Mouse (Mus musculus) midbrain, embryonic 10.5 days (tissue): ENCODE data around the gene Sptssb. TPM values are rescaled to one million over a fixed set of nuclear protein-coding genes. Genes with fewer than 3 reads are reported as not detected.

Experiments used
- DNase-seq: peaks from one replicate; pipeline ENCODE4 v3.0.0-alpha.2; 2017; ENCODE audit warnings: low spot score
- H3K27ac ChIP-seq: fragments of 300-500 bp; sonication (generic); replicated peaks from 2 replicates; pipeline ENCODE4 v1.5.1; 2016; ENCODE audit warnings: mild to moderate bottlenecking
- H3K27me3 ChIP-seq: fragments of 300-500 bp; sonication (generic); 2 replicates; pipeline ENCODE4 v1.6.1; 2016; ENCODE audit warnings: low read depth, mild to moderate bottlenecking; ENCODE audit not compliant: poor library complexity, severe bottlenecking
- H3K36me3 ChIP-seq: fragments of 300-500 bp; sonication (generic); 2 replicates; pipeline ENCODE4 v1.6.1; 2016; ENCODE audit warnings: mild to moderate bottlenecking, moderate library complexity
- H3K4me1 ChIP-seq: fragments of 300-500 bp; sonication (generic); 2 replicates; pipeline ENCODE4 v1.6.1; 2016
- H3K4me3 ChIP-seq: fragments of 300-500 bp; sonication (generic); 2 replicates; pipeline ENCODE4 v1.5.1; 2016; ENCODE audit warnings: mild to moderate bottlenecking, moderate library complexity
- H3K9me3 ChIP-seq: fragments of 300-500 bp; sonication (generic); replicated peaks from 2 replicates; pipeline ENCODE4 v1.6.1; 2016; ENCODE audit warnings: mild to moderate bottlenecking
- WGBS: fragments of 180-500 bp; shearing (Covaris S2); methylation state at CpG from one replicate; pipeline ENCODE4 v1.1.7; 2016; 5-methylcytosine and 5-hydroxymethylcytosine counted together
- polyA plus RNA-seq: library from polyadenylated mRNA; unstranded; fragments of >200 nt; fragmentation: Nextera tagmentation; extraction: Ambion mirVana; gene quantifications from 2 replicates; pipeline ENCODE4 v1.2.1, GENCODE M21; 2016

Gene Sptssb
- 0.10 and 0.15 TPM in 2 replicates for polyA plus RNA-seq

GRCm38 (mm10) chr3:69859858-69860588, at the start of gene Sptssb:
Gene Sptssb (minus strand): TSS chr3:69859940.
- peak within 1 kb of the TSS; percentile 33; the same call in 1 of the 2 replicates for H3K27ac ChIP-seq
- 2% methylated on average over 24 of the region's 24 CpGs for WGBS
- DNase-seq = peak; percentile 30

DNA sequence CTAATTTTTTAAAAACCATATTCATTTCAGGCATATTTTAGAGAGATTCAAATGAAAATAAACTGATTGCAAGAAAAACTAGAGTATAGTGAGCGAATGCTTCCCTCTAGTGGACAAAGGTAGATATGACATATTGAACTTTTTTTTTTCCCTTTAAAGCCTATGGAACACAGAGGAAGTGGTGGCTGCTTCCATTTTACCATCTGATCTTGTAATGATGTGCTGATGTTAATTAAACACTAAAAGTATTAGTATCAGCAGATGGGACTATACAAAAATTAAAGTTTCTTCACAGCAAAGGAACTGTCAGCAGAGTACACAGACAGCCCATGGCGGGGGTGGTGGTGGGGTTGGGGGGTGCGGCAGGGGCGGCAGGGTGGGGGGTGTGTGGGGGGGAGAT, 48.3 kb upstream of the Sptssb start:
- DNase-seq = no peak

More at GRCm38 (mm10) chr3:69859858-69860588, at the start of gene Sptssb:
- Histone ChIP-seq H3K9me3 (no peaks in the 10 kb centered on the region), H3K4me3 (peak within 1 kb of the TSS; percentile 65), H3K36me3 (no peaks in the 10 kb centered on the region), H3K27me3 (peaks cover 36% of the 10 kb centered on the region), H3K4me1 (peaks cover 20% of the 10 kb centered on the region)

DNA sequence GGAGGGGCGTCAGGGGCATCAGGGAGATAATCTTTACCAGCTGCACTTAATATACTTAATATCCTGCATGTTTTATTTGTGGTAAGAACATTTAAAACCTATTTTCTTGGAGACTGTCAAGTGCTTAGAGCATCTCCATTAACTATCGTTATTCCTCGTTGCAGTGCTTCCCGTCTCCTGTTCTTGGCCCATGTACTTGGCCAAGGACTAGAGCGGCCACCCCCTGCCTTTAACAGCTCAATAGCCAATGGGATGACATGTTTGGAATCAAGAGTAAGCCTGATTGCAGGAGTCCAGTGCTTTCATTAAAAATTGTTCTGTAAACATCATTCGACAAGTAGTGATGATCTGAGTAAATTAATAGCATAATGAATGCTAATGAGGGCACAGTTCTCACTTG, 47.8 kb upstream of the Sptssb start:
- H3K27me3 ChIP-seq = no peaks in the 10 kb centered on the region
- no peak overlapping the region for H3K4me3 ChIP-seq
- peaks cover under 1% of the 10 kb centered on the region; the same call in 1 of the 2 replicates for H3K4me1 ChIP-seq
- WGBS = 60% methylated on average over 6 of the region's 6 CpGs
- DNase-seq = no peak
- H3K9me3 ChIP-seq = no peaks in the 10 kb centered on the region
- no peak overlapping the region for H3K27ac ChIP-seq
- H3K36me3 ChIP-seq = no peaks in the 10 kb centered on the region

More for the DNA sequence above, 48.3 kb upstream of the Sptssb start:
- H3K4me1 ChIP-seq = peaks cover 5% of the 10 kb centered on the region
- WGBS = 60% methylated on average over 4 of the region's 4 CpGs
- no peak overlapping the region for H3K4me3 ChIP-seq
- H3K27me3 ChIP-seq = no peaks in the 10 kb centered on the region
- no peaks in the 10 kb centered on the region for H3K9me3 ChIP-seq
- H3K27ac ChIP-seq = no peak overlapping the region
- no peaks in the 10 kb centered on the region for H3K36me3 ChIP-seq

- DNase-seq = no peak
- Histone ChIP-seq H3K4me1 (no peaks in the 10 kb centered on the region), H3K27ac (no peak overlapping the region), H3K36me3 (no peaks in the 10 kb centered on the region), H3K27me3 (no peaks in the 10 kb centered on the region), H3K4me3 (no peak overlapping the region), H3K9me3 (no peaks in the 10 kb centered on the region)
- WGBS = 89% methylated on average over 9 of the region's 9 CpGs
Measured at GRCm38 (mm10) chr3:69902787-69903477, 43.2 kb upstream of the Sptssb start.

DNA sequence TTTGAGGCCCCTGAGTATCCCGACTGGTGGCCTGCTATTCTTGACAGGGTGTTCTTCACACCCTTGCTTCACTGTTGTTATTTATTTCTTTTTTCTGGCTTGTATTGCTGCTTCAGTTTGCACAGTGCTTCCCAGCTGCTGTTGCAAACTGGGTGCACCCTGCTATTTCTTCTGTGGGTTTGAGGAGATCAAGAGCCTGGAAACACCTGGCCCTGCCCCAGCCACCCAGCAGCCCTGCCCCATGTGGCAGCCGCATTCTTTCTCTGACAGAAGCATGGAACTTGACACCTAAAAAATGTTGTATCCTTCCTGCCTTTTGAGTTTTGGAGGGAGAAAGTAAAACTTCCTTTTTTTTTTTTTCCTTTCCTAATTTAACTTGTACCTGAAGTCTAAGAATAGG, 42.6 kb upstream of the Sptssb start:
- H3K27me3 ChIP-seq = no peaks in the 10 kb centered on the region
- no peak for DNase-seq
- no peaks in the 10 kb centered on the region for H3K36me3 ChIP-seq
- no peaks in the 10 kb centered on the region for H3K4me1 ChIP-seq
- H3K4me3 ChIP-seq = no peak overlapping the region
- H3K27ac ChIP-seq = no peak overlapping the region
- no peaks in the 10 kb centered on the region for H3K9me3 ChIP-seq
- WGBS = 82% methylated on average over 2 of the region's 2 CpGs

GRCm38 (mm10) chr3:69901874-69902381, 42.2 kb upstream of the Sptssb start:
- no peak for DNase-seq

GRCm38 (mm10) chr3:69900335-69900734, 40.6 kb upstream of the Sptssb start:
- H3K9me3 ChIP-seq = no peaks in the 10 kb centered on the region
- 73% methylated on average over 5 of the region's 5 CpGs for WGBS
- no peak overlapping the region for H3K4me3 ChIP-seq
- no peak overlapping the region for H3K27ac ChIP-seq
- no peaks in the 10 kb centered on the region for H3K36me3 ChIP-seq
- H3K4me1 ChIP-seq = no peaks in the 10 kb centered on the region
- DNase-seq = no peak
- no peaks in the 10 kb centered on the region for H3K27me3 ChIP-seq

More at GRCm38 (mm10) chr3:69901874-69902381, 42.2 kb upstream of the Sptssb start:
- no peaks in the 10 kb centered on the region for H3K27me3 ChIP-seq
- H3K36me3 ChIP-seq = no peaks in the 10 kb centered on the region
- H3K9me3 ChIP-seq = no peaks in the 10 kb centered on the region
- no peak overlapping the region for H3K27ac ChIP-seq
- no peak overlapping the region for H3K4me3 ChIP-seq
- H3K4me1 ChIP-seq = no peaks in the 10 kb centered on the region

DNA sequence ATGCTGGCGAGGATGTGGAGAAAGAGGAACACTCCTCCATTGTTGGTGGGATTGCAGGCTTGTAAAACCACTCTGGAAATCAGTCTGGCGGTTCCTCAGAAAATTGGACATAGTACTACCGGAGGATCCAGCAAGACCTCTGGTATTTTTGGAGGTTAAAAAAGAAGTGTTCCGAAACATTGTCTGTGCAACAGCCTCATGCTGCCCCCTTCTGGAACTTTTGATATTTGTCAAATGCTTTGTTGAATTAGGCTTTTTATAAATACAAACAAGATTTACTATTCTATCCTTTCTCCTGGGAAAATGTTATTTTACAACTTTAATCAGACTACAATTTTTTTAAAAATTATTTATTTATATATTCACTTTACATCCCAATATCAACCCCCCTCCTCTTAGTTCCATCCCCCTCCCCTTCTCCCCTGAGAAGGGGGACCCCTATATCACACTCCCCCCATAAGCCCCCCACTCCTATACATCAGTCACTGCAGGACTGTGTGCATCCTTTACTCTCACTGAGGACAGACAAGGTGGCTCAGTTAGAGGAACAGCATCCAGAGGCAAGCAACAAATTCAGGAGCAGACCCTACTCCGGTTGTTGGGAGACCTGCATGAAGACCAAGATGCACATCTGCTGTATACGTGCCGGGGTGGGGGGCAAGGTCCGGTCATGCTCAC, 38.3 kb upstream of the Sptssb start:
- 80% methylated on average over 7 of the region's 8 CpGs for WGBS
- Histone ChIP-seq H3K4me1 (no peaks in the 10 kb centered on the region), H3K27me3 (no peaks in the 10 kb centered on the region), H3K36me3 (no peaks in the 10 kb centered on the region), H3K4me3 (no peak overlapping the region), H3K27ac (no peak overlapping the region), H3K9me3 (no peaks in the 10 kb centered on the region)
- DNase-seq = no peak

- 94% methylated on average over 11 of the region's 11 CpGs for WGBS
- no peak for DNase-seq
- Histone ChIP-seq H3K36me3 (no peaks in the 10 kb centered on the region), H3K4me3 (no peak overlapping the region), H3K27me3 (no peaks in the 10 kb centered on the region), H3K4me1 (no peaks in the 10 kb centered on the region), H3K27ac (no peak overlapping the region), H3K9me3 (no peaks in the 10 kb centered on the region)
Measured at GRCm38 (mm10) chr3:69895516-69895915, 35.8 kb upstream of the Sptssb start.

GRCm38 (mm10) chr3:69892187-69893094, 32.7 kb upstream of the Sptssb start:
- no peaks in the 10 kb centered on the region for H3K9me3 ChIP-seq
- H3K36me3 ChIP-seq = no peaks in the 10 kb centered on the region
- H3K27me3 ChIP-seq = no peaks in the 10 kb centered on the region
- no peak for DNase-seq
- no peaks in the 10 kb centered on the region for H3K4me1 ChIP-seq
- 89% methylated on average over 9 of the region's 9 CpGs for WGBS
- H3K27ac ChIP-seq = no peak overlapping the region
- H3K4me3 ChIP-seq = no peak overlapping the region

DNA sequence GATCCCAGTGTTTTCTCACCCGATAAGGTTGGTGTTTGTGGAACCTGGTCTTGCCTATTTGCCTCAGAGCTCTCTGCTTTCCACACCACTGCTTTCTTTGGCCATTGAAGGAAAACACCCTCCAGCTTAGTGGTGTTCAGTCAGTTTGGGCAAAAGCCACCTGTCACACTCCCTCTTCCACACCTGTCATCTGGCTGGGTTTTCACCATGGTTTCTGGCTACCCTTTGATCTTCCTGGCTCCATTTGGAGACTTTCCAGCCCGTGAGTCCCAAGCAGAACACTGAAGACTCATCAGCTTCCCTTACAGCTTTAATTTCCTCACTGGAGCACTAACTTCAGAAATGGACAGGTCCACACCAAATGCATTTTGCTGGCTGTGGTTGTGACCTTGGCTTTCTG, 26.1 kb upstream of the Sptssb start:
- Histone ChIP-seq H3K27me3 (no peaks in the 10 kb centered on the region), H3K27ac (no peak overlapping the region), H3K4me3 (no peak overlapping the region), H3K4me1 (no peaks in the 10 kb centered on the region), H3K9me3 (no peaks in the 10 kb centered on the region), H3K36me3 (no peaks in the 10 kb centered on the region)
- DNase-seq = no peak
- WGBS = 80% methylated on average over 2 of the region's 2 CpGs

- Histone ChIP-seq H3K27me3 (no peaks in the 10 kb centered on the region), H3K36me3 (no peaks in the 10 kb centered on the region), H3K27ac (no peak overlapping the region), H3K9me3 (no peaks in the 10 kb centered on the region), H3K4me1 (no peaks in the 10 kb centered on the region), H3K4me3 (no peak overlapping the region)
- no peak for DNase-seq
- 81% methylated on average over 1 of the region's 1 CpGs for WGBS
Measured at GRCm38 (mm10) chr3:69883710-69884109, 24.0 kb upstream of the Sptssb start.
